Mouse (Mus musculus) adrenal gland, adult (tissue): ENCODE measurements around the gene Hoxa9.

Experiments used
- DNase-seq, 2 experiments: peaks; one replicate each; pipeline ENCODE4 v3.0.0; 2022 to 2023; ENCODE audit warnings: low spot score in 1 of 2; ENCODE audit not compliant: inconsistent age in 2 of 2

Gene Hoxa9

GRCm38 (mm10) chr6:52184668-52185067, 46.2 kb downstream of the Hoxa9 start:
- peak in 1 of 2 experiments; percentile 50 for DNase-seq

GRCm38 (mm10) chr6:52183311-52184080, 47.4 kb downstream of the Hoxa9 start:
- no peak for DNase-seq

GRCm38 (mm10) chr6:52182793-52183192, 48.1 kb downstream of the Hoxa9 start:
- no peak for DNase-seq

- DNase-seq = no peak
Measured at GRCm38 (mm10) chr6:52182030-52182429, 48.9 kb downstream of the Hoxa9 start.

- DNase-seq = no peak
Measured at GRCm38 (mm10) chr6:52180726-52181125, 50.2 kb downstream of the Hoxa9 start.

GRCm38 (mm10) chr6:52180213-52180710, 50.6 kb downstream of the Hoxa9 start:
- DNase-seq = no peak

- peak in 1 of 2 experiments; percentile 11 for DNase-seq
Measured at GRCm38 (mm10) chr6:52179690-52180089, 51.2 kb downstream of the Hoxa9 start.

GRCm38 (mm10) chr6:52178918-52179665, 51.8 kb downstream of the Hoxa9 start:
- DNase-seq = peak in 1 of 2 experiments; percentile 7

GRCm38 (mm10) chr6:52177806-52178205, 53.1 kb downstream of the Hoxa9 start:
- DNase-seq = no peak

- DNase-seq = peak; percentile 26 to 71
Measured at GRCm38 (mm10) chr6:52177061-52177735, 53.7 kb downstream of the Hoxa9 start, which contains the start of gene 5730596B20Rik. 5730596B20Rik (plus strand) TSS chr6:52177498.

- peak; percentile 8 to 55 for DNase-seq
Measured at GRCm38 (mm10) chr6:52176391-52176790, 54.5 kb downstream of the Hoxa9 start.

- DNase-seq = peak; percentile 40 to 70
Measured at GRCm38 (mm10) chr6:52175864-52176263, 55.0 kb downstream of the Hoxa9 start.

GRCm38 (mm10) chr6:52174968-52175751, 55.7 kb downstream of the Hoxa9 start:
- DNase-seq = peak; percentile 52 to 83

GRCm38 (mm10) chr6:52173648-52174047, 57.2 kb downstream of the Hoxa9 start:
- DNase-seq = no peak
